Mouse (Mus musculus): ENCODE results near the gene 2310007B03Rik. TPM values are rescaled to one million over a fixed set of nuclear protein-coding genes. Genes with fewer than 3 reads are reported as not detected.

The 2310007B03Rik gene
- polyA plus RNA-seq, 1 experiment from 2014 or later: 0.11 TPM

DNA sequence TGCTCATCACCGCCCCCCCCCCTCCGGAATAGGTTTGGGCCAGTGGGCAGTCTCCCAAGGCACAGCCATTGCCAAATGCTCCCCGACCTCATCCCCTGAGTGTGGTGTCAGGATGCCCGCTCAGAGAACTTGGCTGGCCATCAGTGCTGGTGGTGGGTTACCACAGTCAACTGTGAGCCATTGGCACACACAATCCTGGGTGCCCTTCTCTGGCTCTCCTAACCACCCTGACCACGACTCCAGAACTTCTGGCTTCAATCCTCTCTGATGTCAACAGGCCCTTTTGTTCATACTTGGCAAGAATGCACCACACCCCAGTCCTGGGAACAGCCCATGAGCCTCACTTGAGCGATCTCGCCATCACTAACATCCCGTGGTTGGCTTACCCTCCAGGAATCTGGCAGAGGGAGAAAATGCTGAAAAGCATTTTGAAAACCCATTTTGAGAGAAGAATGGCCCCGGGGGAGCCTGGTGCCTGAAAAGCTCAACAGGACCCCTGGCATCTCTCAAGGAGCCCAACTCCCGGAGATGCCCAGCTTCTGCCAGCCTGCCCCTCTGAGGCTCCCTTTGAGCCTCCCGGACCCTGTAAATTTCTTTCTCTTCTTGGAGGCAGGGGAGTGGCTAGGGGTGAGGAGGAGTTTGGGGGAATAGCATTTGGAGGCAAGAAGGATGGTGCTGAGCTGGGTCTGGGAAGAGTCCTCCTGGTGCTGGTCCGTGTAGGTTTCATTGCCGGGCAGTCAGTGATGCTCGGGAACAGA is 23.5 kb upstream of the 2310007B03Rik start:
- H3K4me1 ChIP-seq (ENCODE audit: control insufficient read depth, insufficient read depth, low read length): no peaks in the 10 kb centered on the region
- H3K27me3 ChIP-seq (ENCODE audit: control insufficient read depth, insufficient read depth, low read length): peaks cover 20% of the 10 kb centered on the region
- no peak overlapping the region for H3K4me2 ChIP-seq
- no peak overlapping the region for H3K27ac ChIP-seq (ENCODE audit: low read depth, low read length)
- H3K4me3 ChIP-seq (ENCODE audit: low read depth, low read length): no peak overlapping the region
- H3K9me3 ChIP-seq (replicated peaks; ENCODE audit: control insufficient read depth, low read length): no peaks in the 10 kb centered on the region
- H3K36me3 ChIP-seq (ENCODE audit: control insufficient read depth, insufficient read depth, low read length): no peaks in the 10 kb centered on the region
- H3K9ac ChIP-seq (ENCODE audit: low read depth, low read length): no peak overlapping the region
- ATAC-seq (replicated peaks; ENCODE audit: insufficient number of reproducible peaks, low FRiP score, low TSS enrichment): no peak
- WGBS (ENCODE audit: insufficient replicate concordance): 80% methylated on average over 14 of the region's 14 CpGs

DNA sequence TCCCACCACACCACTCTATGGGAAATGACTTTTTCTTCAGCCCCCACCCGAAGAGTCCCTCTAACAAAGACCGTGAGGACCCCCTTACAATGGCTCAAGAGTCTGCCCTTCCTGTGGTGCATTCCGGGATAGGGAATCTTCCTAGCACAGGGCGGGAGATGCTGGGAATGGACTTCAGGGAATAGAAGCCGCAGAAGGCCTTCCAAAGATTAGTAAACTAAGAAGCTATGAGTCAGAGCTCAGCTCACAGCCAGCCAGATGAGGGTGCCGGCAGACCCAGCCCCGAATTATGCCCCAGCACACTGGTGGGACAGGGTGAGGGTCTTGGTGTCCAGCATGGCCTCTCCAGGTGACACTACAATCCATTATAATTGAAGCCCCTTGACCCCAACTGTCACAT is 21.5 kb upstream of the 2310007B03Rik start:
- no peak overlapping the region for H3K9ac ChIP-seq (ENCODE audit: low read depth, low read length)
- H3K4me3 ChIP-seq (ENCODE audit: low read depth, low read length): no peak overlapping the region
- no peak overlapping the region for H3K27ac ChIP-seq (ENCODE audit: low read depth, low read length)
- no peak for ATAC-seq (replicated peaks; ENCODE audit: insufficient number of reproducible peaks, low FRiP score, low TSS enrichment)
- no peaks in the 10 kb centered on the region for H3K4me1 ChIP-seq (ENCODE audit: control insufficient read depth, insufficient read depth, low read length)
- peaks cover 28% of the 10 kb centered on the region for H3K27me3 ChIP-seq (ENCODE audit: control insufficient read depth, insufficient read depth, low read length)
- no peak overlapping the region for H3K4me2 ChIP-seq
- 76% methylated on average over 7 of the region's 7 CpGs for WGBS (ENCODE audit: insufficient replicate concordance)
- H3K9me3 ChIP-seq (replicated peaks; ENCODE audit: control insufficient read depth, low read length): no peaks in the 10 kb centered on the region
- H3K36me3 ChIP-seq (ENCODE audit: control insufficient read depth, insufficient read depth, low read length): no peaks in the 10 kb centered on the region

- Histone ChIP-seq H3K9me3 (replicated peaks; ENCODE audit: control insufficient read depth, low read length) (no peaks in the 10 kb centered on the region), H3K4me2 (peak overlapping the region; percentile 81), H3K9ac (ENCODE audit: low read depth, low read length) (peak overlapping the region; percentile 66), H3K27me3 (ENCODE audit: control insufficient read depth, insufficient read depth, low read length) (peaks cover 40% of the 10 kb centered on the region), H3K27ac (ENCODE audit: low read depth, low read length) (peak overlapping the region; percentile 77), H3K4me1 (ENCODE audit: control insufficient read depth, insufficient read depth, low read length) (peaks cover 6% of the 10 kb centered on the region), H3K36me3 (ENCODE audit: control insufficient read depth, insufficient read depth, low read length) (no peaks in the 10 kb centered on the region), H3K4me3 (ENCODE audit: low read depth, low read length) (peak overlapping the region; percentile 42)
- 2% methylated on average over 44 of the region's 44 CpGs for WGBS (ENCODE audit: insufficient replicate concordance)
- peak; percentile 61 for ATAC-seq (replicated peaks; ENCODE audit: insufficient number of reproducible peaks, low FRiP score, low TSS enrichment)
Observed at GRCm38 (mm10) chr1:93176525-93177332, 16.0 kb upstream of the 2310007B03Rik start.

DNA sequence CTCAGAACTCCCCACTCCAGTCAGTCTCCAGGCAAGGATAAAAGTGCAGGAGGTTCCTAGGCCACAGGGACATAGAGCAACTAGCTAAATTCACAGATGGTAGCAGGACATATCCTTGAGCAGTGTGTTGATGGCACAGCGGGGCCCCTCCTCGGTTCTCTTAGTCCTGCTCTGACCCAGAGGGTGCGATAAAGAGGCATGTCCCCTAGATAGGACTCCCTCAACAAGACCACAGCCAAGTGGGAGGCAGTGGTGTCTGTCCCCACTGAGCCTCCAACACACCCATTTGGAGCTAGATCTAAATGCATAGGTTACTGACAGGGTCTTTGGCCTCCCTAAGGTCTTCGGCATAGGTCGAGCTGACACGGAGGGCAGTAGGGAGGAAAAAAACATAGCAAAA is 15.1 kb upstream of the 2310007B03Rik start:
- peaks cover 6% of the 10 kb centered on the region for H3K4me1 ChIP-seq (ENCODE audit: control insufficient read depth, insufficient read depth, low read length)
- H3K4me3 ChIP-seq (ENCODE audit: low read depth, low read length): peak overlapping the region; percentile 42
- peaks cover 36% of the 10 kb centered on the region for H3K27me3 ChIP-seq (ENCODE audit: control insufficient read depth, insufficient read depth, low read length)
- peak overlapping the region; percentile 22; the same call in 1 of the 2 replicates for H3K27ac ChIP-seq (ENCODE audit: low read depth, low read length)
- WGBS (ENCODE audit: insufficient replicate concordance): 9% methylated on average over 6 of the region's 6 CpGs
- H3K36me3 ChIP-seq (ENCODE audit: control insufficient read depth, insufficient read depth, low read length): no peaks in the 10 kb centered on the region
- H3K9me3 ChIP-seq (replicated peaks; ENCODE audit: control insufficient read depth, low read length): no peaks in the 10 kb centered on the region
- ATAC-seq (replicated peaks; ENCODE audit: insufficient number of reproducible peaks, low FRiP score, low TSS enrichment): no peak
- H3K9ac ChIP-seq (ENCODE audit: low read depth, low read length): 0 out of 2 replicates have a peak overlapping the region, but pooled peaks have one; percentile 5
- H3K4me2 ChIP-seq: peak overlapping the region; percentile 81

DNA sequence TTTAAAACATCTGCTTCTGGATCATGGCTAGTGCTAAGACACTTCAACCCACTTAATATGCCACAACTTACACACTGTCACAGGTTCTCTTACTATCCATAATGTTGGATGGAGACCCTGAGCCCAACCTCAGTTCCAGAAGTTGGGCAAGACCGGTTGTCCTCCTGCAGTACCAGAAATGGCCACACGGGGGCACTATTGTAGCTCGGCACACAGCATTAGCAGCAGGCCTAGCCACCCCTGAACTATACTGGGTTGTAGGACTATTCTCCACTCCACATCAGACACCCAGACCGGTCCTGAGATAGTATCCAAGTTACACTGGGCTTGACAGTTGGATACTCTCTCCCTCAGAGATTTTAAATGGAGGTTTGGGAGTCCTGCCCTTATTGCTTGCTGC is 13.7 kb upstream of the 2310007B03Rik start:
- no peak overlapping the region for H3K4me3 ChIP-seq (ENCODE audit: low read depth, low read length)
- H3K27me3 ChIP-seq (ENCODE audit: control insufficient read depth, insufficient read depth, low read length): peaks cover 38% of the 10 kb centered on the region
- no peak overlapping the region for H3K4me2 ChIP-seq
- H3K4me1 ChIP-seq (ENCODE audit: control insufficient read depth, insufficient read depth, low read length): peaks cover 6% of the 10 kb centered on the region
- 0 out of 2 replicates have a peak, but pooled peaks have one; percentile 38 for ATAC-seq (replicated peaks; ENCODE audit: insufficient number of reproducible peaks, low FRiP score, low TSS enrichment)
- H3K9me3 ChIP-seq (replicated peaks; ENCODE audit: control insufficient read depth, low read length): no peaks in the 10 kb centered on the region
- H3K36me3 ChIP-seq (ENCODE audit: control insufficient read depth, insufficient read depth, low read length): no peaks in the 10 kb centered on the region
- WGBS (ENCODE audit: insufficient replicate concordance): 1% methylated on average over 4 of the region's 4 CpGs
- H3K9ac ChIP-seq (ENCODE audit: low read depth, low read length): no peak overlapping the region
- no peak overlapping the region for H3K27ac ChIP-seq (ENCODE audit: low read depth, low read length)

DNA sequence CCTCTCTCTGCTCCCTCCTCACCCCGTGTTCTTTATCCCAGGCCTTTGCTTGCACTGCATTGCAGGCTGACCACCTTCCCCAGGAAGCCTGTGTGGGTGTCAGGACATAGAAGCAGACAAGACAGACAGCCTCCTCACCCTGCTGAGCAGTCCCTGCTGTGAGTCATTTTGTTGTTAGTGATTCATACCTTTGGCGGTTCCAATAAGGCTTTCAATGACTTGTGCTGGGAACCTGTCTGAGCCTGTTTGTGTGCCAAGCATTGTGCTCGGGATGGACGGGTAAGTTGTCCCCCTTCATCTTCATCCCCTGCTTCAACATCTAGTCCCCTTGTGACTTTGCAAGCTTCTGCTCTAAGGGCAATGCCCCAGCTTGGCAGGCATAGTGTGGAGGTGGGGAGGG is 12.9 kb upstream of the 2310007B03Rik start:
- Histone ChIP-seq H3K36me3 (ENCODE audit: control insufficient read depth, insufficient read depth, low read length) (no peaks in the 10 kb centered on the region), H3K27ac (ENCODE audit: low read depth, low read length) (no peak overlapping the region), H3K4me3 (ENCODE audit: low read depth, low read length) (no peak overlapping the region), H3K9me3 (replicated peaks; ENCODE audit: control insufficient read depth, low read length) (no peaks in the 10 kb centered on the region), H3K9ac (ENCODE audit: low read depth, low read length) (no peak overlapping the region), H3K4me1 (ENCODE audit: control insufficient read depth, insufficient read depth, low read length) (peaks cover 6% of the 10 kb centered on the region), H3K27me3 (ENCODE audit: control insufficient read depth, insufficient read depth, low read length) (peaks cover 44% of the 10 kb centered on the region), H3K4me2 (no peak overlapping the region)
- no peak for ATAC-seq (replicated peaks; ENCODE audit: insufficient number of reproducible peaks, low FRiP score, low TSS enrichment)
- 56% methylated on average over 4 of the region's 4 CpGs for WGBS (ENCODE audit: insufficient replicate concordance)

DNA sequence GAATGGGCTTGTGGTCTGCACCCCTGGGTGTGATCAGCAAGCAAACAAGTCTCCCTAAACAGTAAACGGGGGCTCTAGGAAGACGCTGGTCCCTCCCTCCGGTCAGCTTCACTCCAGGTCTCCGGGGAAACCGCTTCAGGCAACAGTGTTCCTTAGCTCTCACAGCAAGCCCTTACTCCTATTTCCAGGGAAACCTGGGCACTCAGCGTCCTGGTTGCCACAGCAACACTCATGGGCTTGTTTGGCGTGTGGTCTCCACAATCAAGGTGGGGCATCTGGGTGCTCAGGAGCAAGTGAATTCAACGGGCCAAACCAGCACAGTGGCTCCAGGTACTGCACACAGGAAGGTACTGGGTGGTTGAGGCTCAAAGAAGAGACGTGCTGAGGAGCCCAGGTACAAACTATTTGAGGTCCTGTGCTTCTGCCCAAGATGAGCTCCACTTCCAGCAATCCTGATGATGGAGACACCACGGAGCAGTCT is 7.6 kb upstream of the 2310007B03Rik start, which contains the start of gene Crocc2:
Gene Crocc2, plus strand, starts transcription at position 431 of the 481 bp plus-strand sequence.
- peaks cover 22% of the 10 kb centered on the region for H3K27me3 ChIP-seq (ENCODE audit: control insufficient read depth, insufficient read depth, low read length)

GRCm38 (mm10) chr1:93166346-93167079 is 5.8 kb upstream of the 2310007B03Rik start:
- H3K27me3 ChIP-seq (ENCODE audit: control insufficient read depth, insufficient read depth, low read length): peaks cover 29% of the 10 kb centered on the region
- H3K9ac ChIP-seq (ENCODE audit: low read depth, low read length): no peak overlapping the region
- no peak overlapping the region for H3K27ac ChIP-seq (ENCODE audit: low read depth, low read length)
- ATAC-seq (replicated peaks; ENCODE audit: insufficient number of reproducible peaks, low FRiP score, low TSS enrichment): no peak
- H3K9me3 ChIP-seq (replicated peaks; ENCODE audit: control insufficient read depth, low read length): no peaks in the 10 kb centered on the region
- H3K4me3 ChIP-seq (ENCODE audit: low read depth, low read length): no peak overlapping the region
- no peak overlapping the region for H3K4me2 ChIP-seq
- no peaks in the 10 kb centered on the region for H3K4me1 ChIP-seq (ENCODE audit: control insufficient read depth, insufficient read depth, low read length)
- 79% methylated on average over 11 of the region's 11 CpGs for WGBS (ENCODE audit: insufficient replicate concordance)
- no peaks in the 10 kb centered on the region for H3K36me3 ChIP-seq (ENCODE audit: control insufficient read depth, insufficient read depth, low read length)

More for the DNA sequence above, 7.6 kb upstream of the 2310007B03Rik start, which contains the start of gene Crocc2:
- no peak within 1 kb of the TSS for H3K27ac ChIP-seq (ENCODE audit: low read depth, low read length)
- no peaks in the 10 kb centered on the region for H3K9me3 ChIP-seq (replicated peaks; ENCODE audit: control insufficient read depth, low read length)
- H3K4me2 ChIP-seq: no peak within 1 kb of the TSS
- no peaks in the 10 kb centered on the region for H3K4me1 ChIP-seq (ENCODE audit: control insufficient read depth, insufficient read depth, low read length)
- WGBS (ENCODE audit: insufficient replicate concordance): 55% methylated on average over 10 of the region's 10 CpGs
- ATAC-seq (replicated peaks; ENCODE audit: insufficient number of reproducible peaks, low FRiP score, low TSS enrichment): no peak
- no peak within 1 kb of the TSS for H3K9ac ChIP-seq (ENCODE audit: low read depth, low read length)
- H3K36me3 ChIP-seq (ENCODE audit: control insufficient read depth, insufficient read depth, low read length): no peaks in the 10 kb centered on the region
- no peak within 1 kb of the TSS for H3K4me3 ChIP-seq (ENCODE audit: low read depth, low read length)

Data from heart, embryonic 11.5 days (tissue).